Mouse (Mus musculus): ENCODE measurements around the gene Tprn.

GRCm38 (mm10) chr2:25267241-25267640 lies 4.8 kb downstream of the Tprn start:
- TF ChIP-seq CTCF (IDR thresholded peaks at IDR 0.05; ENCODE audit: extremely low read depth, insufficient read depth, low read length) = no peak
- 0 out of 2 replicates have a peak, but pooled peaks have one; percentile 12 for TF ChIP-seq POLR2A (IDR thresholded peaks at IDR 0.05; ENCODE audit: extremely low read depth, insufficient read depth, low read length)
